Mouse (Mus musculus): ENCODE measurements around the gene Lypd4.
A peak's percentile ranks its signal among the peaks of the same experiment; 100 is the strongest.
"Not testable (repeated sequence)": the region's sequence is repeated elsewhere in the genome, so short reads cannot be mapped to it uniquely, and the experiment has no call there.

The Lypd4 gene

DNA sequence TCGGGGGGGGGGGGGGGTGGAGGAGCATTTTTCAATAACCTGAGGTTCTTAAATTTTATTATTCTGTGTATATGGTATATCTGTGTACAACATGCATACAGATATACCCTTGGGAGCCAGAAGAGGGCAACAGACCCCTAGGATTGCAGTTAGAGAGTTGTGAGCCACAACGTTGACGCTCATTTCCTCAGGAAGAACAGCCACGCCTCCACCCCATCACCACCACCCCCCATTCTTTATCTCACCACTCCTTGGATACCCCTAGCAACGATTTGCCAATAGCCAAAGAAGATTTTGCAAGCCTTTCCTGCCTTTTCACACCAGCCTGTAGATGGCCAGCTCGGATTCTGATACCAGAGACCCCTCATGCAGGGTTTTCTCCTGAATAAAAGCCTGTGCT lies 24.0 kb downstream of the Lypd4 start:
- no peak for DNase-seq

DNA sequence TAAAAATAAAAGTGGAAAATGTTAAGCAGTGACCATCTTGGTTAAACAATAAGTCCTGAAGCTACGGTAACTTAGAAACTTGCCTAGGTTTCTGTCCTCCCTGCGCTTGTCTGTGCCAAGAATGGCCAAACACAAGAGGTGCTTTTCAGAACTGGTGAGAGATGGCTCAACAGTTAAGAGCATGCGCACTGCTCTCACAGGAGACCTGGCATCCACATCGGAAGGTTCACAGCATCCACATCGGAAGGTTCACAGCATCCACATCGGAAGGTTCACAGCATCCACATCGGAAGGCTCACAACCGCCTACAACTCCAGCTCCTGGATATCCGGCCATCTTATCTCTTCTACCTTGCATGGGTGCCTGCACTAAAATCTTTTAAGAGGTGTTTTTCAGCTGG lies 24.6 kb downstream of the Lypd4 start:
- no peak for DNase-seq

DNA sequence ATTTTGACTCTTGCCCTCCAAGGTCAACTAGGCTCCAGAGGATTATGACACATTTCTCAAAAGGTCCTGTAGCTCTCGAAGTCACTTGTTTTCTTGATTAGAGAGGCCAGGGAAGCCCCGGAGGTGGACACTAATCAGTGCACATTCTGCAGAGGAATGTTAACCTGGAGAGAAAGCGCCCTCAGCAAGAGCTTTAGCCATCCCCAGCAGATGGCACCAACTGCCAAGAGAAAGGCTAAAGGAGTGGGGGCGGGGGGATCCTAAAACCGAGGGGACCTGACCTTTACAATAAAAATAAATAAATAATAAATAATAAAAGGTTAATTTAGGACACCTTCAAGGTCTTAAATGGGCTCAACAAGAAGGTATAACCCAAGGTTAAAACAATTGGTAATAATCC lies 25.6 kb downstream of the Lypd4 start:
- no peak for DNase-seq

DNA sequence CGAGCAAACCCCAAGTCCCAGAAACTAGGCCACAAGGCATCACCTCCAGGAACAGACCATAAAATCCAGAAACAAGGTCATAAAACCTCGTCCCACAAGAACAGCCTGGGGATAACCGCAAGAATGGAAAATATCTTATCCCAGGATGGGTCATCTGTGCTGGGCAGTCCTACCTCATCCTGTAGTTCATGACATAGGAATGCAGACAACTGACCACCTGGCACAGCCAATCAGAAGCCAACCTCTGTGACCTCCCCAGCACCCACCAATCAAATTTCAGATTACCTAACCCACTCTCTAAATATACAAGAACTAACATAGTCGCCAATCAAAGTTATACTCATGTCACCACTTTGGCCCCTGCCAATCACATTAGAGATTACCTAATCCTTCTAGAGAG lies 28.7 kb downstream of the Lypd4 start:
- DNase-seq = no peak

DNA sequence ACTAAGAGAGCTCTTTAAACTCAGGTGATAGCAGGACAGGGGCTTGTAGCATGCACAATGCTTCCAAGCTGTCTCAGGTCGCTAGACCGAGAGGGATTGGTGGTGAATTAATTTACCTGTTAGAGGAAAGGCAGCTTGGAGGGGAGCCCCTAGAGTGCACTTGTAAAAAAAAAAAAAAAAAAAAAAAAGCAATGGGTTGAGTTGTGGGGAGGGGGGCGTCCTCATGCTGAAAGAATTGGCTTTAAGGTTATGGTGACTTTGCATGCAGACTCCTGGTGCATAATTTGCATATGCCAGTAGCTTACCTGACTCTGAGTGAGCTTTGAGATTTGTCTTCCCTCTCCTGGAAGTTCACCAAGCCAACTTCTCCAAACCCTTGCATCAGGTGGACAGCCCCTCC lies 29.4 kb downstream of the Lypd4 start:
- no peak for DNase-seq

DNA sequence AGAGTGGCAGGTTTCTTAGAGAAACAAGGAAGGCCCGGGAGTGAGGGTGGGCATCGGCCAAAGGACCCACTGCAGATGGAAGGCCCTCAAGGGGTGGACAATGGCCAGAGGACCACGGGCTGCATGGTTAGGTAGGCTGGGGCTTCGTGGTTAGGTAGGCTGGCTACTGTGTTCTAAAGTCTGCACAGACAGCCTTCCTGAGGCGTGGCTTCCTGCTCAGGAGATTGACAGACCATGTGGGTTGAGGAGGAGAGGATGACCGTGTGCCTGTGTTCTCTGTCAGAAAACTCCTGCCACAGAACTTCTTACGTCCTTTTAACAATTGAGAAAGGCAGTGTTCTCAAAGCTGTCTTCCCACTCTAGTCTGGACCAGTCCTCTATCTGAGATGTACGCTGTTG lies 30.3 kb downstream of the Lypd4 start:
- DNase-seq = no peak

DNA sequence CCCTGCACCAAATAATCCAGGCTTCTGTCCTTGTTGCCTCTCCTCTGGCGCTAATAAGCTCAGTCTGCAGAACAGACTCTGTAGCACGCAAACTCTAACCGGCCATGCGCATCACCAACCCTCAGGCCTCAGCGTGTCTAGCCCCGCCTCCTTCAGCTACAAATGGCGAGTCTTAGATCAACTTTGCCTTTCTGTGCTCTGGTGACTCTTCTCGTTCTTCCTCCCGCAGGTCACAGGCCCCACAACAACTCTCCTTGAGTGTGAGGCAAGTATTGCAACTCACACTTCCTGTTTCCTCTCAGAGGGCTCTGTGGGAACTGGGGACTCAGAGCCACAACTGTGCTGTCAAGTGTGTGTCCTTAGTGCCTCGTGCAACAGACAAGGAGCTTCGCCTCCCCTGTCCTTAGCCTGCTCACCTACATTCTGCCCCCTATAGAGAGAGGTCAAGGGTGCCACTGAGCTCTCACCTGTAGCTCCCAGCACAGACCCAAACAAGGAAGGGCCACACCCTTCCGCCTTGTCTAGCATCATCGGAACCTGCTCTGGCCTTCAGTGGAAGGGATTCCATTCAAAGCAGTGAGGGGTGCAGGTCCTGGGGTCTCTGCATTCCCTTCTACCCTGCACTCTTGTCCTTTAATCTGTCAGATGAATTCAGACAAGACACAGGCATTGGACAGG lies 30.9 kb downstream of the Lypd4 start:
- not testable (repeated sequence) for DNase-seq

DNA sequence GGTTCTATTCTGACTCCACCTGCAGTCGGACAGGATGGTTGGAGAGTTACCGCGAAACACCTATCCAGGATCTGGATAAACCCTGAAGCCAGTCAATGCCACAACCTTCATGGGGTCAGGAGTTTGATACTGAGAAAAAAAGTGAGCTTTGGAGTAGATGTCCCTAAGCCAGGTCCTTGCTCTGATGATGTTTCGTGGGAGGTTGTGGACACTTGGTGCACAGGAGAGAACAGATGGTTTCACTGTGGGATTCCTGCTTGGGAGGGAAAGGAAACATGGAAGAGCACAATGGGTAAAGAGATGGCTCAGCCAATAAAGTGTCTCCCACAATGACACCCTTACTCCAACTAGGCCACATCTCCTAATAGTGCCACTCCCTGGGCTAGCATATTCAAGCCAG lies 42.6 kb downstream of the Lypd4 start:
- DNase-seq = no peak

DNA sequence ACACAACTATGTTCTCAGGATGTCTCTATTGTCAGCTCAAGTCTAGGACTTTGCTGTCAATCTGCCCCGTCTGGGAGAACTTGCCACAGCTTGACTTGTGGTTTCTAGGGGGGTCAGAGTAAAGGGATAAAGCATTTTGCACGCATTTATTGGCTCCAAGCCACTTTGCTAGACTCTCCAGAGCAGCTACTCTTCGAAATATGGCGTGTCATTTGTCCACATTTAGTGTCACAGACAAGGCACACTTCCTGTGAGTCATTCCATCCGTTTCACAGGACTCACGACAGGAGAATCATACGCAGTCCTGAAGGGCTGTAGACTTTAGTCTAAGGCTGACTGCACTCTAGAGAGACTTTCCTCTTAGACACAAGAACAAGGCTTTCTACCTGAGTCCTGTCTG lies 45.3 kb downstream of the Lypd4 start:
- DNase-seq = no peak

DNA sequence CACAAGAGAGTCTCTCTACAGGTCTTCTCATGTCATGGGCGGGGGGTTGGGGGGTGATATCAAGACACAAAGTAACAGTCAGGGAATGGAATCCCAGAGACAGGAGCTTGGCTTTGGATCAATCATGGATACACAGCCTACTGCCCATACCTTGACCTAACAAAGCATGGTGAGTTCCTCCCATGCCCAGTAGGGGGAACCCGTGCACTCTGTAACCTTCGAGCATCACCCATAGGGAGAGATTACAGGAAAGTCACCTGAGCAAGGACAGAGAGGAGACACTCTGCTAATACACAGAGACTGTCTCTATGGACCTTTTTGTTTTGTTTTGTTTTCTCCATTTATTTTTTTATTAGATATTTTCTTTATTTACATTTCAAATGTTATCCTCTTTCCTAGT lies 52.2 kb downstream of the Lypd4 start:
- peak; percentile 67 for DNase-seq

Data from kidney, adult 11 months (tissue).